Mouse (Mus musculus): Measurements from ENCODE around the gene Hoxa11. TPM values are rescaled to one million over a fixed set of nuclear protein-coding genes. Genes with fewer than 3 reads are reported as not detected.

Gene Hoxa11
- total and polyA plus RNA-seq, 2 experiments, result not detected

DNA sequence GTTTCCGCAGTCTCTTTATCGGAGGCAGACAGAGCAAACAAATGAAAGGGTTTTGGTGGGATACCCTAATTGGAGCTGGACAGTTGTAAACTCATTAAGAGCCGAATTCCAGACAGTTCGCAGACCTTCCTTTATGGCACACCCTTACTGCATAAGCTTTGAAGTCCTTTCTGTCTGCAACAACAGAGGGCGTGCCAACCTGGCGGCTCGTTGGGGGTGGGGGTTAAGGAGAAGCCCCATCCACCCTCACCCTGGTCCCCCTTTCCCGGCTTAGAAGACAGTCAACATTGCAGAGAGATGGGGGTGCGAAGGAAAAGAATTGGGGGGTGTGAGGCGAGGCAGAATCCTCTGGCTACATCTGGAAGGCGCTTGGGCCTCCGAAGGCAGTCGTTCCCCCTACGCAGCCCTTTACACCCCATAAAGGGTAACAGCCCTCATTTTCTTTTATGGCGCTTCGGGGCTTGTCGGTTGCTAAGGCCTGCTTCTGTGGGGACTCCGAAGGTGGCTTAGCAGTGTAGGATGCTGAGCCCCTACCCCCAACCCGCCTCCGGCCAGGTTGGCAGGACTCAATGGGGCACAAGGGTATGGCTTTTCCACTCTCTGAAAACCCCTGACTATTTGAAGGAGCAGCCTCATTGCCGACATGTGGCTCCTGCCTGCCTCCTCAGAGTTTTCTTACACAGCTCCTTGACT is 23.5 kb downstream of the Hoxa11 start:
- Histone ChIP-seq H3K36me3 (ENCODE audit: control insufficient read depth, insufficient read depth, low read length) (no peaks in the 10 kb centered on the region), H3K4me1 (ENCODE audit: control insufficient read depth, insufficient read depth, low read length) (peaks cover 3% of the 10 kb centered on the region; the same call in 1 of the 2 replicates), H3K27ac (replicated peaks; ENCODE audit: insufficient read depth, low read depth, low read length) (no peak overlapping the region), H3K4me3 (ENCODE audit: insufficient read depth, low read depth, low read length) (no peak overlapping the region), H3K27me3 (ENCODE audit: control insufficient read depth, insufficient read depth, low read length) (peaks cover 39% of the 10 kb centered on the region), H3K79me2 (ENCODE audit: control insufficient read depth, insufficient read depth, low read length) (no peaks in the 10 kb centered on the region), H3K9ac (ENCODE audit: low read depth, low read length) (no peak overlapping the region)
- DNase-seq (ENCODE audit: extremely low read depth, low read depth, low spot score), result no peak
- no peak for TF ChIP-seq POLR2A (IDR thresholded peaks at IDR 0.05; ENCODE audit: extremely low read depth, insufficient read depth, low read length)
- no peak for TF ChIP-seq CTCF (IDR thresholded peaks at IDR 0.05; ENCODE audit: low read depth, low read length)
- 24% methylated on average over 21 of the region's 21 CpGs for WGBS

DNA sequence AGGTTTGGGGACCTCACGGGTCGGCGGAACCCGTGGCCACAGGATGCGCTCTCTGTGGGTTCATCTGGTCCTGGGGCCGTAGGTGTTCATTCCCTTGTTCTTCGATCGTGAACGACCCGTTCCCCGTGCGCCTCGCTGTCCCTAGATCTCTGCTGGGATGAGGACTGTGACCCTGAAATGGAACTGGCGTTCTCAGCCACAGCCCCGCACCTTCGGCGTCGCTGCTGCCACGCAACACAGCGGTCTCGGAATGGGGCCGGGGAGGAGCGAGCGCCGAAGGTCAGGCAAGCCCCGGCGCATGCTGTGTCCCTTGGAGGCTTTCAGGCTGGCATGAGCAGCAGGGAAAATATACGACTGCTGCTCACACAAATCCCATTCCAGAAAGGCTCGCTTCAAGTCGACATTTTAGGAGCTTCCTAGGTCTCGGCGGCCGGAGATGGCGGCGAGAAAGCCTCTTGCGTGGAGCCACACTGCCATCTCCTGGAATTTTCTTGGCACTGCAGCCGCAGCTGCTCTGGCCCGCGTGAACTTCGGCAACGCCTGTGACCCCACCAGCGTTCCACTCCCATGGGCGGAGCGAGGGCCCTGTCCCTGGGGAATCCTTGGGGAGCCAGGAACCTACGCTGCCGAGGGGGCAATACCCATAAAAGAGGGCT is 24.1 kb downstream of the Hoxa11 start, which contains the start of gene Hoxa7:
Gene Hoxa7, minus strand, starts transcription at position 518 of the 656 bp plus-strand sequence.
- no peak within 1 kb of the TSS for H3K27ac ChIP-seq (replicated peaks; ENCODE audit: insufficient read depth, low read depth, low read length)
- peak within 1 kb of the TSS; percentile 46 for H3K9ac ChIP-seq (ENCODE audit: low read depth, low read length)
- DNase-seq (ENCODE audit: extremely low read depth, low read depth, low spot score), result peak; percentile 37
- peaks cover 3% of the 10 kb centered on the region; the same call in 1 of the 2 replicates for H3K4me1 ChIP-seq (ENCODE audit: control insufficient read depth, insufficient read depth, low read length)
- TF ChIP-seq POLR2A (IDR thresholded peaks at IDR 0.05; ENCODE audit: extremely low read depth, insufficient read depth, low read length) (no peak), CTCF (IDR thresholded peaks at IDR 0.05; ENCODE audit: low read depth, low read length) (peak; percentile 97)
- 3% methylated on average over 46 of the region's 46 CpGs for WGBS
- H3K79me2 ChIP-seq (ENCODE audit: control insufficient read depth, insufficient read depth, low read length), result no peaks in the 10 kb centered on the region
- peaks cover 38% of the 10 kb centered on the region for H3K27me3 ChIP-seq (ENCODE audit: control insufficient read depth, insufficient read depth, low read length)
- no peaks in the 10 kb centered on the region for H3K36me3 ChIP-seq (ENCODE audit: control insufficient read depth, insufficient read depth, low read length)
- peak within 1 kb of the TSS; percentile 62 for H3K4me3 ChIP-seq (ENCODE audit: insufficient read depth, low read depth, low read length)

DNA sequence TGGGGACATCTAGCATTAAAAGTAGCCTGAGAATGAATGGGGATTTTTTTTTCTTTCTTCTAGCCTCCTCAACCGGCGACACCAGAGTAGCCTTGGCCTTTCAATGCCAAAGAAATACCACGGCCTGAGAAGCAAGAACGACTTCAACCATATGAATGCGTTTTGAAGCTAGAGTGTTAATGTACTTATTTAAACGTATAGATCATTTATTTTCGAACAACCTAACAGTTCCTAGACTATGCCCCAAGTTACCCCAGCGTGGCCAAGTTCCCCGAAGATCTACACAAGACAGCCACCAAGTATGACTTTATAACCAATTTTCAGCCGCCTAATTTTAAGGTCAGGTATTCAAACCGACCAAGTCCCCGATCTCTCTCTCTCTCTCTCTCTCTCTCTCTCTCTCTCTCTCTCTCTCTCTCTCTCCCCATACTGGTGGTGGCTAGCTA is 24.7 kb downstream of the Hoxa11 start:
- DNase-seq (ENCODE audit: extremely low read depth, low read depth, low spot score), result no peak
- peak overlapping the region; percentile 62; the same call in 1 of the 2 replicates for H3K4me3 ChIP-seq (ENCODE audit: insufficient read depth, low read depth, low read length)
- peaks cover 43% of the 10 kb centered on the region for H3K27me3 ChIP-seq (ENCODE audit: control insufficient read depth, insufficient read depth, low read length)
- TF ChIP-seq CTCF (IDR thresholded peaks at IDR 0.05; ENCODE audit: low read depth, low read length), result no peak
- TF ChIP-seq POLR2A (IDR thresholded peaks at IDR 0.05; ENCODE audit: extremely low read depth, insufficient read depth, low read length), result no peak
- H3K9ac ChIP-seq (ENCODE audit: low read depth, low read length), result no peak overlapping the region
- H3K27ac ChIP-seq (replicated peaks; ENCODE audit: insufficient read depth, low read depth, low read length), result no peak overlapping the region
- no peaks in the 10 kb centered on the region for H3K79me2 ChIP-seq (ENCODE audit: control insufficient read depth, insufficient read depth, low read length)
- WGBS, result 19% methylated on average over 12 of the region's 12 CpGs
- no peaks in the 10 kb centered on the region for H3K36me3 ChIP-seq (ENCODE audit: control insufficient read depth, insufficient read depth, low read length)
- H3K4me1 ChIP-seq (ENCODE audit: control insufficient read depth, insufficient read depth, low read length), result peaks cover 3% of the 10 kb centered on the region; the same call in 1 of the 2 replicates

DNA sequence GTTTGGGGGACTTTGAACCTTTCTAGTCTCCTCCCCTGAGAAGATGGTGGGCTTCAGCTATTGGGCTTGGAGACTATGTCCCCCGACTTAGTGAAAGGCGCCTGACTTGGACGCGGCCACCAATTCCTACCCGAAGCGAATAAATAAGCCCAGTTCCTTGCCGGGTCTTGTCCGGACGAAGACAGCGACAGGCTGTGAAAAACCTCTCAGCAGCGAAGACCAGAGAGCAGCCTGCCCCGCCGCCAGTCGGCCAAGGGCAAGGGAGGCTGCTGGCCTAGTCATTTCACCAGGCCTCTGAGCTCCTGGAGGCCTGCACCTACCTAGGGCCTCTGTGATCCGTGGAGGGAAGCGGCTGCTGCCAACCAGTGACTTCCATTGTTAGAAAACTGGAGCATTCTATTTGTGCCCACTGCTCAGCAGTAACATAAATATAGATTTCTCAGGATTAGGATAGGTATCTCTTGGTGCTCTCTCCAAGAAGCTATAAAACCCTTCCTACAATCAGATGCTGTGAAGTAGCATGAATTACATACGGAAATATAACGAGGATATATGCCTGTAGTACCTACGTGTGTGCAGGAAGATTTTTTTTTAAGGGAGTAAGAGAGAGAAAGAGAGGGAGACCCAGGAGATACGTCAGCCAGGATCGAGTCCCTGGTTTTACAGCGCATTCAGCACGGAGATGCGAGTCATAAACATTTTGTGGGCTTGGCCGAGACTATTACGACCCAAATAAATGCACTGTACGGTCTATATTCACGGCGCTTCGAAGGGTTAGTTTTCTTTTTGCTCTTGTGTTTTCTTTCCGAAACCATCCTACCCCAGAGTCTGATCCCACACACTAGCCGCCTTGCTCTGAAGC is 25.4 kb downstream of the Hoxa11 start:
- no peak for DNase-seq (ENCODE audit: extremely low read depth, low read depth, low spot score)
- Histone ChIP-seq H3K27me3 (ENCODE audit: control insufficient read depth, insufficient read depth, low read length) (peaks cover 42% of the 10 kb centered on the region), H3K9ac (ENCODE audit: low read depth, low read length) (no peak overlapping the region), H3K4me1 (ENCODE audit: control insufficient read depth, insufficient read depth, low read length) (peaks cover 3% of the 10 kb centered on the region; the same call in 1 of the 2 replicates), H3K27ac (replicated peaks; ENCODE audit: insufficient read depth, low read depth, low read length) (no peak overlapping the region), H3K79me2 (ENCODE audit: control insufficient read depth, insufficient read depth, low read length) (no peaks in the 10 kb centered on the region), H3K4me3 (ENCODE audit: insufficient read depth, low read depth, low read length) (no peak overlapping the region), H3K36me3 (ENCODE audit: control insufficient read depth, insufficient read depth, low read length) (no peaks in the 10 kb centered on the region)
- WGBS, result 45% methylated on average over 32 of the region's 32 CpGs
- no peak for TF ChIP-seq CTCF (IDR thresholded peaks at IDR 0.05; ENCODE audit: low read depth, low read length)
- TF ChIP-seq POLR2A (IDR thresholded peaks at IDR 0.05; ENCODE audit: extremely low read depth, insufficient read depth, low read length), result no peak

DNA sequence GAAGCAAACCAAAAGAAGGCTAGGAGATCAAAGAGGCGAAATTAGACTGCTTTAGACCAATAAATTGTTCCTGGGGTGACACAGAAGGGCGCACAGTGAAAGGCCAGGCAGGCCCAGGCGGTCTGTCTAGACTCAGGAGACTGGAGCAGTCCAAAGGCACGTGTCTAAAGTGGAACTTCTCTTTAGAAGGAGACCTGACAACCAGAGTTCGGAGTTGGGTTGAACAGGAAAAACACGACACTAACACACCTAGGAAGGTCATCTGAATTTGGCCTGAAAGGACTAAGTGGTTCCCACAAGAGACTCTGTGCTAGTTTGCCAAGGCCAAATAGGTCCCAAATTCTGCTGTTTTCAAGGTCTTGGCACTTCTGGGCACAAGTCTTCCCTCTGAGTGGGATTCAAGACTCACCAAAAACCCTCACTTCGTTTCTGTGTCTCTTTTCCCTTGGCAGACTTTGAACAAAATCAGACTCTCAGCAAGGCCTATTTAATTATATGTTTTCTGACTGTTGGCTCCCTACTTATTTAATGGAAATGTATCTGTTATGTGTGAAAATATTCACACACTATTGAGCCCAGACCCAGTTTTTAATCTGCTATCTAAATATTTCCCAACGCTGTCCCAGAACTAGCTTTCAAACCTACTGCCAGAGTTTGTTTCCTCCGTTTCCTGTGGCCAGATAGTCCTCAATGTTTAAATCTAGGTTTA is 26.2 kb downstream of the Hoxa11 start:
- 60% methylated on average over 9 of the region's 9 CpGs for WGBS
- Histone ChIP-seq H3K79me2 (ENCODE audit: control insufficient read depth, insufficient read depth, low read length) (no peaks in the 10 kb centered on the region), H3K4me3 (ENCODE audit: insufficient read depth, low read depth, low read length) (no peak overlapping the region), H3K9ac (ENCODE audit: low read depth, low read length) (no peak overlapping the region), H3K27me3 (ENCODE audit: control insufficient read depth, insufficient read depth, low read length) (peaks cover 44% of the 10 kb centered on the region), H3K36me3 (ENCODE audit: control insufficient read depth, insufficient read depth, low read length) (no peaks in the 10 kb centered on the region), H3K27ac (replicated peaks; ENCODE audit: insufficient read depth, low read depth, low read length) (no peak overlapping the region), H3K4me1 (ENCODE audit: control insufficient read depth, insufficient read depth, low read length) (peaks cover 3% of the 10 kb centered on the region; the same call in 1 of the 2 replicates)
- TF ChIP-seq CTCF (IDR thresholded peaks at IDR 0.05; ENCODE audit: low read depth, low read length) (no peak), POLR2A (IDR thresholded peaks at IDR 0.05; ENCODE audit: extremely low read depth, insufficient read depth, low read length) (no peak)
- no peak for DNase-seq (ENCODE audit: extremely low read depth, low read depth, low spot score)

All from liver, adult 2 months (tissue).